Mouse (Mus musculus) liver, embryonic 12.5 days (tissue): ENCODE data around the gene Mrpl30. TPM values are rescaled to one million over a fixed set of nuclear protein-coding genes. Genes with fewer than 3 reads are reported as not detected.

ENCODE experiments used
- ATAC-seq: fragments of 200-750 bp; cut with Nextera tagmentation; 2 replicates; pipeline ENCODE4 v1.8.0; 2017; ENCODE audit warnings: moderate number of reproducible peaks, mild to moderate bottlenecking, moderate library complexity
- H3K27ac ChIP-seq: fragments of 300-500 bp; sonication (generic); 2 replicates; pipeline ENCODE4 v1.5.1; 2016; ENCODE audit warnings: mild to moderate bottlenecking
- H3K27me3 ChIP-seq: fragments of 300-500 bp; sonication (generic); replicated peaks from 2 replicates; pipeline ENCODE4 v1.6.1; 2016; ENCODE audit warnings: mild to moderate bottlenecking, moderate library complexity
- H3K36me3 ChIP-seq: fragments of 300-500 bp; sonication (generic); 2 replicates; pipeline ENCODE4 v1.6.1; 2016; ENCODE audit warnings: mild to moderate bottlenecking, moderate library complexity
- H3K4me1 ChIP-seq: fragments of 300-500 bp; sonication (generic); 2 replicates; pipeline ENCODE4 v1.6.1; 2016
- H3K4me2 ChIP-seq: fragments of 300-500 bp; sonication (generic); 2 replicates; pipeline ENCODE4 v1.6.1; 2016; ENCODE audit warnings: mild to moderate bottlenecking, moderate library complexity
- H3K4me3 ChIP-seq: fragments of 300-500 bp; sonication (generic); 2 replicates; pipeline ENCODE4 v1.5.1; 2016; ENCODE audit warnings: mild to moderate bottlenecking, moderate library complexity
- H3K9ac ChIP-seq: fragments of 300-500 bp; sonication (generic); 2 replicates; pipeline ENCODE4 v1.6.1; 2016; ENCODE audit warnings: mild to moderate bottlenecking, moderate library complexity
- H3K9me3 ChIP-seq: fragments of 300-500 bp; sonication (generic); replicated peaks from 2 replicates; pipeline ENCODE4 v1.6.1; 2016; ENCODE audit warnings: mild to moderate bottlenecking, moderate library complexity
- WGBS: fragments of 180-500 bp; shearing (Covaris S2); methylation state at CpG from one replicate; pipeline ENCODE4 v1.1.7; 2016; ENCODE audit not compliant: insufficient replicate concordance; 5-methylcytosine and 5-hydroxymethylcytosine counted together
- polyA plus RNA-seq: library from polyadenylated mRNA; unstranded; fragments of >200 nt; fragmentation: Nextera tagmentation; extraction: Ambion mirVana; gene quantifications from 2 replicates; pipeline ENCODE4 v1.2.1, GENCODE M21; 2016

The Mrpl30 gene
- polyA plus RNA-seq, 1 experiment from 2014 or later = 221 TPM

GRCm38 (mm10) chr1:37916393-37916792 is 26.1 kb downstream of the Mrpl30 start, which contains the start of gene Lyg2:
Gene Lyg2, minus strand, starts transcription at chr1:37916493.
- H3K27ac ChIP-seq = no peak within 1 kb of the TSS
- H3K36me3 ChIP-seq = no peaks in the 10 kb centered on the region
- WGBS = 59% methylated on average over 5 of the region's 5 CpGs
- no peak within 1 kb of the TSS for H3K4me3 ChIP-seq
- 0 out of 2 replicates have a peak, but pooled peaks cover 10% of the 10 kb centered on the region for H3K27me3 ChIP-seq
- no peaks in the 10 kb centered on the region for H3K9me3 ChIP-seq
- H3K9ac ChIP-seq = no peak within 1 kb of the TSS
- no peaks in the 10 kb centered on the region for H3K4me1 ChIP-seq
- no peak for ATAC-seq
- H3K4me2 ChIP-seq = no peak within 1 kb of the TSS

GRCm38 (mm10) chr1:37917666-37918065 is 27.4 kb downstream of the Mrpl30 start:
- 59% methylated on average over 13 of the region's 13 CpGs for WGBS
- H3K27ac ChIP-seq = no peak overlapping the region
- no peak overlapping the region for H3K4me2 ChIP-seq
- no peak for ATAC-seq
- no peak overlapping the region for H3K4me3 ChIP-seq
- no peaks in the 10 kb centered on the region for H3K36me3 ChIP-seq
- no peak overlapping the region for H3K9ac ChIP-seq
- no peaks in the 10 kb centered on the region for H3K9me3 ChIP-seq
- 0 out of 2 replicates have a peak, but pooled peaks cover 10% of the 10 kb centered on the region for H3K27me3 ChIP-seq
- H3K4me1 ChIP-seq = no peaks in the 10 kb centered on the region

DNA sequence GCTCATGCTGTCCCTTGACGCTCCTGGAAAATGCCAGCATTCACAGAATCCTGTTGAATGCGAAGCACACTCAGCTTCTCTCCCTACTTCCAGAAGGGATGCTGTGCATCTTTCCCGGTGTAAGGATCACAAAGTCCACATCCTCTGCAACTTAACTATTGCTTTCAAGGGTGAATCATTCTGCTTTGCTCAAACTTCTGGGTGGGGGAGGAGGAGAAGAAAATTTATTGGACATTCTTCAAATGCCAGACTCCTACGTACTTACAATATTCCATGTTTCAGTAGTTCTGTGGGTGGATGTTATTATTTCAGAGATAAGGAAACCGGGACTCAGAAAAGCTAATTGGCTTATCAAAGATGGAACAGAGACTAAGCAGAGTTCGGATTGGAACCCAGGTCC is 27.8 kb downstream of the Mrpl30 start:
- no peaks in the 10 kb centered on the region for H3K9me3 ChIP-seq
- H3K4me3 ChIP-seq = no peak overlapping the region
- H3K27ac ChIP-seq = no peak overlapping the region
- no peak overlapping the region for H3K4me2 ChIP-seq
- no peak overlapping the region for H3K9ac ChIP-seq
- no peak for ATAC-seq
- no peaks in the 10 kb centered on the region for H3K36me3 ChIP-seq
- no peaks in the 10 kb centered on the region for H3K4me1 ChIP-seq
- WGBS = 52% methylated on average over 6 of the region's 6 CpGs
- 0 out of 2 replicates have a peak, but pooled peaks cover 10% of the 10 kb centered on the region for H3K27me3 ChIP-seq

DNA sequence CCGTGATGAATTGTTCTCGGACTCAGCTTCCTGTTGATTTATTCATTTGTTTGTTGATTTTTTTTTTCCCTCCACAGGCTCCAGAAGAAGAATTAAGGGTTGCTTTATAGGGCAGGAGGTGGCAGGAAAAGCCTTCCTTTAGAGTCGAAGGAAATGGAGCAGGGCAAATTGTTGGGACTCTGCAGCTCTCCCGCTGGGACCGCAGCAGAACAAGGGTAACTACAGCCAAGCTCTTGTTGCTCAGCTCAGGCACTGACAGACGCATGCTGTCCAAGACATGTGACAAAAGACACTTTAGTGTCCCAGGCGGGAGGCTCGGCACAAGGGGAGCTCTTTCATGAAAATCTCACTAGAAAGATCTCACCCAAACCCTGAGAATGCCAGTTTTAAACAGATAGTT is 32.3 kb downstream of the Mrpl30 start:
- H3K9me3 ChIP-seq = no peaks in the 10 kb centered on the region
- 55% methylated on average over 8 of the region's 8 CpGs for WGBS
- H3K4me3 ChIP-seq = no peak overlapping the region
- H3K27me3 ChIP-seq = 0 out of 2 replicates have a peak, but pooled peaks cover 5% of the 10 kb centered on the region
- no peak for ATAC-seq
- no peak overlapping the region for H3K4me2 ChIP-seq
- no peaks in the 10 kb centered on the region for H3K4me1 ChIP-seq
- H3K9ac ChIP-seq = no peak overlapping the region
- H3K27ac ChIP-seq = no peak overlapping the region
- H3K36me3 ChIP-seq = no peaks in the 10 kb centered on the region

DNA sequence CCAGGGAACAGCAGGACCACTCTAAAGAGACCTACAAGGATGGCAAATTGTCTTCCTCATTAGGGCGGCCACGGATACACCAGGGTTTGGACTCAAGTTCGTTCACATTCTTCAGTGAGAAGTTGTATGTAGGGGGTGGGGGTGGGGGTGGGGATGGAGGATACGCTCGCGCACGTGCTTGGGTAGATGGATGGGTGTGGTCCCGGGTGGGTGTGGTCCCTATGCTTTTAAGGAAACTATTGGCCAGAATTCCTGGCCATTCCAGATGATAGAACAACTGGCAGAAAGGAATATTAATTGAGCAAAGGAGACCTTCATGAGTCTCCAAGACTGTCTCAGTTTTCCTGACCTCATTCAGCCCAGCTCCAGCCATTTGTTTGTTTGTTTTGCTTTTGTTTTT is 35.7 kb downstream of the Mrpl30 start:
- Histone ChIP-seq H3K4me3 (no peak overlapping the region), H3K27me3 (no peaks in the 10 kb centered on the region), H3K4me1 (no peaks in the 10 kb centered on the region), H3K4me2 (no peak overlapping the region), H3K9me3 (no peaks in the 10 kb centered on the region), H3K36me3 (no peaks in the 10 kb centered on the region), H3K27ac (no peak overlapping the region), H3K9ac (no peak overlapping the region)
- 61% methylated on average over 8 of the region's 8 CpGs for WGBS
- no peak for ATAC-seq

DNA sequence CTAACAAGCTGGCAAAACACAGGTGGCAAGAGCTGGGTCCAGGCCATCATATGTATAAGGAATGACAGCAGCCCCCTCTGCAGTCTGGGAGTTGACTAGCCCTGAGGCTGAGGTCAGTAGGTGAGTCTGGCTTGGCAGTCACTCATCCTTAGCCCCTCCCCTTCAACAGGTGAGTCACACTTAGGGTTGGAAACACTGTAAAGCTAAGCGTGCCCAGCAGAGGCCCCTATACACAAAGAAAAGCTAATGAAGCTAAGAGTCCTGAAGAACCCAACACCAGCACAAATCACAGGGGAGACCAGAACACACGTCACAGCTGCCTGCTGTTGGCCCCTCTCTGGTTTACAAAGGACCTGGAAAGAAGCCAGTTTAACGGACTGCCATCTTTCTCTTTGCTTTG is 41.5 kb downstream of the Mrpl30 start:
- no peak overlapping the region for H3K4me2 ChIP-seq
- H3K27me3 ChIP-seq = no peaks in the 10 kb centered on the region
- H3K27ac ChIP-seq = no peak overlapping the region
- H3K36me3 ChIP-seq = no peaks in the 10 kb centered on the region
- H3K9ac ChIP-seq = no peak overlapping the region
- no peaks in the 10 kb centered on the region for H3K9me3 ChIP-seq
- 18% methylated on average over 3 of the region's 3 CpGs for WGBS
- ATAC-seq = no peak
- no peaks in the 10 kb centered on the region for H3K4me1 ChIP-seq
- no peak overlapping the region for H3K4me3 ChIP-seq

Other genes starting within 250 kb of the Mrpl30 start
- 0.27 and 0.35 TPM in 2 replicates for gene 2010300C02Rik, start 170.4 kb upstream of the Mrpl30 start, polyA plus RNA-seq
- 2.2 and 2.3 TPM in 2 replicates for gene Tsga10, start 24.0 kb upstream of the Mrpl30 start, polyA plus RNA-seq
- 6.8 and 8.0 TPM in 2 replicates for gene Lipt1, start 18.7 kb upstream of the Mrpl30 start, polyA plus RNA-seq
- gene Mitd1, start 66 bp upstream of the Mrpl30 start, polyA plus RNA-seq = 18.7 and 22.3 TPM in 2 replicates
- gene Lyg2, start 26.0 kb downstream of the Mrpl30 start, polyA plus RNA-seq = not detected in 2 replicates
- not detected in 2 replicates for gene Lyg1, start 67.3 kb downstream of the Mrpl30 start, polyA plus RNA-seq
- 82.7 and 86.3 TPM in 2 replicates for gene Txndc9, start 107.4 kb downstream of the Mrpl30 start, polyA plus RNA-seq
- 28.5 and 28.8 TPM in 2 replicates for gene Eif5b, start 107.5 kb downstream of the Mrpl30 start, polyA plus RNA-seq
- gene Rev1, start 239.3 kb downstream of the Mrpl30 start, polyA plus RNA-seq = 28.1 and 28.4 TPM in 2 replicates